19 mouse cellular contexts compared by ENCODE assay signal in the genomic region with DNA sequence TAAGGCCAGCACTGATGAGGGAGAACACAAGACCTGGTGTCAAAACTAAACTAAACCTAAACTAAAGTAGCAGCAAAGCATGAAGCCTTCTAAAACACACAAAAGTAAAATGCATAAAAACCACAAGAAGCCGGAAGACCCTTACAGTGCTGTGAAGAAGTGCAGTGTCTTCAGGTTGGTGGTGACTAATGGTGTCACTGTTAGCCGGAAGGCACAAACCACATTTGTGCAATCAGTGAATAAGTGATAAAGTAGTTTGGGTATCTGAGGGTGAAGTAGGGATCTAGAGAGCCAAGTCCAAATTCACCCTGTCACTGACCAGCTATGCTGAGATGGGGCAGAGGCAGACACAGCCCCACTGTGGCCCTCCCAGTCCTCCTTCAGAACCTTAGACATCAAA. TPM values are rescaled to one million over a fixed set of nuclear protein-coding genes. Genes with fewer than 3 reads are reported as not detected.
DNase-seq lines count a peak whose midpoint lies in the region; ATAC-seq and TF ChIP-seq lines count a peak whose summit lies in the region.
"Had no signal": no experiment of that assay in that cellular context is flagged by ENCODE, and none has a peak within 500 bp of the region (broad histone marks: within the 10 kb centered on the region; RNA-seq: fewer than 3 reads in every experiment).

No protein-coding gene starts in this region.

- ATAC-seq in liver, embryonic 13.5 days (ENCODE audit: low read depth) = no peak
- no peak for ATAC-seq in liver, embryonic 11.5 days (replicated peaks; ENCODE audit: low FRiP score)
- ATAC-seq in Patski = no peak
- ATAC-seq in megakaryocyte, adult 5-6 weeks (ENCODE audit: poor library complexity, severe bottlenecking) = peak; percentile 70
- ATAC-seq in intestine, embryonic 16.5 days = no peak
- ATAC-seq: forebrain, embryonic 14.5 days; hindbrain, postnatal 0 days had no signal

- in situ Hi-C loops in Patski (cut with MboI; ENCODE audit: low pct_unique_long_range_greater_than_20kb) = loop anchor here (5.0 kb wide), 1 partner anchor 115 kb away; a partner anchor contains a TSS

- CTCF ChIA-PET in Patski (lab: Charles Lee) = interaction anchor here (1.0 to 4.5 kb wide), 4 partner anchors 9 to 116 kb away, joined by 3 to 33 read pairs (median 5); no protein-coding TSS in a partner anchor

- no peak overlapping the region for H3K4me3 ChIP-seq in liver, embryonic 13.5 days (replicated peaks)
- no peak overlapping the region for H3K4me3 ChIP-seq in liver, embryonic 11.5 days (ENCODE audit: low read depth, low read length)
- no peak overlapping the region for H3K4me3 ChIP-seq in intestine, embryonic 16.5 days (ENCODE audit: low read length)
- H3K4me3 ChIP-seq: embryonic facial prominence, embryonic 10.5 days; forebrain, embryonic 10.5 days; heart, adult 2 months; heart, embryonic 15.5 days; hindbrain, embryonic 13.5 days had no signal

- POLR2A ChIA-PET in Patski (lab: Charles Lee) = no interaction called here

- peak overlapping the region; percentile 98 for H3K27ac ChIP-seq in liver, embryonic 13.5 days
- H3K27ac ChIP-seq in liver, embryonic 11.5 days (ENCODE audit: low read depth, low read length) = no peak overlapping the region
- H3K27ac ChIP-seq in intestine, embryonic 16.5 days (ENCODE audit: low read length) = no peak overlapping the region
- H3K27ac ChIP-seq: embryonic facial prominence, embryonic 10.5 days; forebrain, embryonic 10.5 days; heart, adult 2 months; heart, embryonic 15.5 days; hindbrain, embryonic 13.5 days; hindbrain, postnatal 0 days had no signal

- H3K9me3 ChIP-seq in liver, embryonic 13.5 days (replicated peaks) = no peaks in the 10 kb centered on the region
- H3K9me3 ChIP-seq in liver, embryonic 11.5 days (ENCODE audit: control insufficient read depth, low read length) = no peaks in the 10 kb centered on the region
- H3K9me3 ChIP-seq in intestine, embryonic 16.5 days (ENCODE audit: control insufficient read depth, low read length) = no peaks in the 10 kb centered on the region
- H3K9me3 ChIP-seq: embryonic facial prominence, embryonic 10.5 days; forebrain, embryonic 10.5 days; heart, embryonic 15.5 days; hindbrain, embryonic 13.5 days had no signal

- H3K4me1 ChIP-seq in liver, embryonic 13.5 days (replicated peaks) = peaks cover 84% of the 10 kb centered on the region
- peaks cover 29% of the 10 kb centered on the region for H3K4me1 ChIP-seq in liver, embryonic 11.5 days (replicated peaks; ENCODE audit: control insufficient read depth, insufficient read depth, low read length)
- H3K4me1 ChIP-seq in intestine, embryonic 16.5 days (ENCODE audit: control insufficient read depth, insufficient read depth, low read length) = no peaks in the 10 kb centered on the region; the same call in 1 of the 2 replicates

- 58% methylated on average over 2 of the region's 2 CpGs for WGBS in liver, embryonic 13.5 days (ENCODE audit: insufficient replicate concordance)
- 69% methylated on average over 2 of the region's 2 CpGs for WGBS in liver, embryonic 11.5 days
- 89% methylated on average over 2 of the region's 2 CpGs for WGBS in intestine, embryonic 16.5 days

- H3K36me3 ChIP-seq in liver, embryonic 13.5 days = peaks cover 71% of the 10 kb centered on the region
- peaks cover 22% of the 10 kb centered on the region; the same call in 1 of the 2 replicates for H3K36me3 ChIP-seq in liver, embryonic 11.5 days (ENCODE audit: control insufficient read depth, insufficient read depth, low read length)
- H3K36me3 ChIP-seq in intestine, embryonic 16.5 days (ENCODE audit: control insufficient read depth, insufficient read depth, low read length) = peaks cover 2% of the 10 kb centered on the region; the same call in 1 of the 2 replicates

- no peak overlapping the region for H3K9ac ChIP-seq in liver, embryonic 13.5 days
- no peak overlapping the region for H3K9ac ChIP-seq in liver, embryonic 11.5 days (ENCODE audit: low read depth, low read length)
- H3K9ac ChIP-seq in intestine, embryonic 16.5 days (ENCODE audit: low read depth, low read length) = no peak overlapping the region
- H3K9ac ChIP-seq: heart, embryonic 15.5 days; hindbrain, embryonic 13.5 days had no signal

- no peak for DNase-seq in liver, embryonic 13.5 days
- DNase-seq in liver, embryonic 11.5 days (ENCODE audit: low spot score) = no peak
- DNase-seq in Patski (ENCODE audit: low read depth, low spot score) = peak; percentile 15
- no peak for DNase-seq in testis, postnatal 10 days (ENCODE audit: low spot score)
- no peak for DNase-seq in spleen, postnatal 14 days (ENCODE audit: low spot score in 2 of 2)
- DNase-seq: adrenal gland, postnatal 10 days; cerebellum, postnatal 10 days; gastrocnemius, postnatal 10 days; heart, adult 2 months; heart, postnatal 14 days had no signal

- H3K27me3 ChIP-seq in liver, embryonic 13.5 days = no peaks in the 10 kb centered on the region
- no peaks in the 10 kb centered on the region for H3K27me3 ChIP-seq in liver, embryonic 11.5 days (replicated peaks; ENCODE audit: control insufficient read depth, insufficient read depth, low read length)
- H3K27me3 ChIP-seq in Patski = no peaks in the 10 kb centered on the region
- H3K27me3 ChIP-seq in intestine, embryonic 16.5 days (replicated peaks; ENCODE audit: control insufficient read depth, insufficient read depth, low read length) = no peaks in the 10 kb centered on the region
- H3K27me3 ChIP-seq: heart, embryonic 15.5 days; hindbrain, embryonic 13.5 days had no signal

- TF ChIP-seq CTCF in Patski (IDR thresholded peaks at IDR 0.05) = no peak

- no peak overlapping the region for H3K4me2 ChIP-seq in liver, embryonic 13.5 days
- H3K4me2 ChIP-seq in liver, embryonic 11.5 days = no peak overlapping the region
- no peak overlapping the region for H3K4me2 ChIP-seq in intestine, embryonic 16.5 days (ENCODE audit: low read depth, low read length)
- H3K4me2 ChIP-seq: heart, embryonic 11.5 days; heart, embryonic 15.5 days; hindbrain, embryonic 13.5 days had no signal

RNA-seq across cellular contexts. Expression of a gene that starts 58.7 kb away (rescaled TPM):
- polyA plus RNA-seq in liver, embryonic 13.5 days (2015; fragmentation: Nextera tagmentation; extraction: Ambion mirVana) = 1.0 and 1.4 TPM in 2 replicates
- 0.91 and 1.5 TPM in 2 replicates for polyA plus RNA-seq in liver, embryonic 11.5 days (2014; fragmentation: Nextera tagmentation; extraction: Ambion mirVana)
- polyA plus RNA-seq in Patski (2021) = 0.15 TPM
- total RNA-seq in megakaryocyte, adult 5-6 weeks (2015) = 0.16 and 0.48 TPM in 2 replicates
- total RNA-seq in megakaryocyte, adult 5-6 weeks (2017) = 0.33 and 0.49 TPM in 2 replicates
- 19.1 and 23.3 TPM in 2 replicates for polyA plus RNA-seq in intestine, embryonic 16.5 days (2015; fragmentation: Nextera tagmentation; extraction: Ambion mirVana)
